Mouse (Mus musculus): ENCODE results near the gene Cdr2. TPM values are rescaled to one million over a fixed set of nuclear protein-coding genes. Genes with fewer than 3 reads are reported as not detected.
"Not testable (repeated sequence)": the region's sequence is repeated elsewhere in the genome, so short reads cannot be mapped to it uniquely, and the experiment has no call there.

The Cdr2 gene
- polyA plus RNA-seq, 1 experiment from 2014 or later = 16.5 TPM

GRCm38 (mm10) chr7:120918526-120918962, 63.6 kb downstream of the Cdr2 start:
- peak overlapping the region; percentile 69 for H3K4me2 ChIP-seq
- WGBS = 7% methylated on average over 10 of the region's 10 CpGs
- no peaks in the 10 kb centered on the region for H3K27me3 ChIP-seq
- H3K4me1 ChIP-seq (replicated peaks) = peaks cover 26% of the 10 kb centered on the region
- peak overlapping the region; percentile 73 for H3K4me3 ChIP-seq
- H3K9ac ChIP-seq = peak overlapping the region; percentile 81
- ATAC-seq (ENCODE audit: low FRiP score, low read depth) = peak; percentile 63
- peak overlapping the region; percentile 75 for H3K27ac ChIP-seq (replicated peaks)
- H3K36me3 ChIP-seq = no peaks in the 10 kb centered on the region
- H3K9me3 ChIP-seq = no peaks in the 10 kb centered on the region

- H3K9me3 ChIP-seq = no peaks in the 10 kb centered on the region
- no peaks in the 10 kb centered on the region for H3K27me3 ChIP-seq
- WGBS = 0% methylated on average over 101 of the region's 102 CpGs
- H3K4me1 ChIP-seq (replicated peaks) = peaks cover 26% of the 10 kb centered on the region
- H3K27ac ChIP-seq (replicated peaks) = peak within 1 kb of the TSS; percentile 75
- H3K4me2 ChIP-seq = peak within 1 kb of the TSS; percentile 69
- H3K36me3 ChIP-seq = no peaks in the 10 kb centered on the region
- H3K4me3 ChIP-seq = peak within 1 kb of the TSS; percentile 73
- ATAC-seq (ENCODE audit: low FRiP score, low read depth) = peak; percentile 94
- peak within 1 kb of the TSS; percentile 81 for H3K9ac ChIP-seq
These were observed 64.3 kb downstream of the Cdr2 start, which contains the start of gene Polr3e for GRCm38 (mm10) chr7:120917592-120918461. Polr3e (plus strand) TSS chr7:120917744.

GRCm38 (mm10) chr7:120917279-120917591, 64.9 kb downstream of the Cdr2 start:
- H3K36me3 ChIP-seq = no peaks in the 10 kb centered on the region
- peak; percentile 91 for ATAC-seq (ENCODE audit: low FRiP score, low read depth)
- H3K4me3 ChIP-seq = peak overlapping the region; percentile 73
- peak overlapping the region; percentile 45 for H3K4me2 ChIP-seq
- no peak overlapping the region for H3K9ac ChIP-seq
- H3K27ac ChIP-seq (replicated peaks) = no peak overlapping the region
- H3K27me3 ChIP-seq = no peaks in the 10 kb centered on the region
- WGBS = 10% methylated on average over 12 of the region's 12 CpGs
- H3K9me3 ChIP-seq = no peaks in the 10 kb centered on the region
- peaks cover 26% of the 10 kb centered on the region for H3K4me1 ChIP-seq (replicated peaks)

- ATAC-seq (ENCODE audit: low FRiP score, low read depth) = no peak
- Histone ChIP-seq H3K36me3 (no peaks in the 10 kb centered on the region), H3K9ac (no peak overlapping the region), H3K27me3 (no peaks in the 10 kb centered on the region), H3K4me2 (peak overlapping the region; percentile 45; the same call in 1 of the 2 replicates), H3K27ac (replicated peaks) (no peak overlapping the region), H3K4me3 (no peak overlapping the region), H3K4me1 (replicated peaks) (peaks cover 26% of the 10 kb centered on the region), H3K9me3 (no peaks in the 10 kb centered on the region)
- WGBS = 20% methylated on average over 11 of the region's 11 CpGs
These were observed 65.7 kb downstream of the Cdr2 start for GRCm38 (mm10) chr7:120916262-120916875.

DNA sequence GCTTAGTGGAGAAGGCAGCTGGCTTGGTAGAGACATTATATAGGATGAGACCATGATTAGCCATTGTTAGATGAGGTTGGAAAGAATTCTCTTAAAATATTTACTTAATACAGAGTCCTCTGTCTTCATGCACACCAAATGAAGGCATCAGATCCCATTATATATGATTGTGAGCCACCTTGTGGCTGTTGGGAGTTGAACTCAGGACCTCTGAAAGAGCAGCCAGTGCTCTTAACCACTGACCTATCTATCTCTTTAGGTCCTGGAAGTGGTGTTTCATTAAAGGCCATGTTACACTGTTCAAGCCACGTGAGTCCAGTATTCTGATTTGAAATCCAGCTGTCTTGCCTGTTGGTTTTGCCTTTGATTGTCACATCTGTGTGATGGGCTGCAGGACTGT, 68.8 kb downstream of the Cdr2 start:
- 52% methylated on average over 1 of the region's 1 CpGs for WGBS
- Histone ChIP-seq H3K4me2 (no peak overlapping the region), H3K4me3 (no peak overlapping the region), H3K4me1 (replicated peaks) (peaks cover 5% of the 10 kb centered on the region; the same call in 1 of the 2 replicates), H3K36me3 (no peaks in the 10 kb centered on the region), H3K9ac (no peak overlapping the region), H3K9me3 (no peaks in the 10 kb centered on the region), H3K27ac (replicated peaks) (no peak overlapping the region), H3K27me3 (no peaks in the 10 kb centered on the region)
- no peak for ATAC-seq (ENCODE audit: low FRiP score, low read depth)

GRCm38 (mm10) chr7:120911268-120911667, 70.8 kb downstream of the Cdr2 start:
- not testable (repeated sequence) for H3K36me3 ChIP-seq; H3K4me2 ChIP-seq; H3K4me1 ChIP-seq (replicated peaks); ATAC-seq (ENCODE audit: low FRiP score, low read depth); H3K27ac ChIP-seq (replicated peaks); H3K9ac ChIP-seq; H3K27me3 ChIP-seq; H3K9me3 ChIP-seq; H3K4me3 ChIP-seq
- WGBS = 89% methylated on average over 6 of the region's 6 CpGs

GRCm38 (mm10) chr7:120910172-120910571, 71.9 kb downstream of the Cdr2 start:
- H3K4me2 ChIP-seq; H3K27ac ChIP-seq (replicated peaks); ATAC-seq (ENCODE audit: low FRiP score, low read depth); H3K4me1 ChIP-seq (replicated peaks); H3K36me3 ChIP-seq; H3K9ac ChIP-seq; H3K27me3 ChIP-seq; H3K9me3 ChIP-seq; H3K4me3 ChIP-seq: not testable (repeated sequence)
- 73% methylated on average over 3 of the region's 3 CpGs for WGBS

Other genes with a start within 250 kb of the Cdr2 start
- gene Vwa3a, start 243.0 kb downstream of the Cdr2 start, polyA plus RNA-seq (2015; fragmentation: Nextera tagmentation; extraction: Ambion mirVana) = 1.8 and 2.2 TPM in 2 replicates
- 0.12 TPM in 1 of 2 replicates, not detected in the other for gene Gm5737, start 169.9 kb downstream of the Cdr2 start, polyA plus RNA-seq (2015; fragmentation: Nextera tagmentation; extraction: Ambion mirVana)
- gene Eef2k, start 139.5 kb downstream of the Cdr2 start, polyA plus RNA-seq (2015; fragmentation: Nextera tagmentation; extraction: Ambion mirVana) = 32.5 and 34.3 TPM in 2 replicates
- 25.0 and 25.6 TPM in 2 replicates for gene Polr3e, start 64.6 kb downstream of the Cdr2 start, polyA plus RNA-seq (2015; fragmentation: Nextera tagmentation; extraction: Ambion mirVana)
- gene Mfsd13b, start 197 bp upstream of the Cdr2 start, polyA plus RNA-seq (2015; fragmentation: Nextera tagmentation; extraction: Ambion mirVana) = 0.19 and 0.76 TPM in 2 replicates
- gene Mettl9, start 52.1 kb upstream of the Cdr2 start, polyA plus RNA-seq (2015; fragmentation: Nextera tagmentation; extraction: Ambion mirVana) = 183 and 189 TPM in 2 replicates
- 0.87 and 1.7 TPM in 2 replicates for gene Igsf6, start 92.3 kb upstream of the Cdr2 start, polyA plus RNA-seq (2015; fragmentation: Nextera tagmentation; extraction: Ambion mirVana)
- gene Otoa, start 99.3 kb upstream of the Cdr2 start, polyA plus RNA-seq (2015; fragmentation: Nextera tagmentation; extraction: Ambion mirVana) = 0.12 and 0.27 TPM in 2 replicates

All from hindbrain, embryonic 15.5 days (tissue).